Mouse (Mus musculus) R1 (cell line): ENCODE data around the gene Dab1.

Experiments
- DNase-seq: peaks from one replicate; pipeline ENCODE4 v3.0.0-alpha.2; 2018; ENCODE audit warnings: low read depth, low spot score

The Dab1 gene

GRCm38 (mm10) chr4:104509230-104509985 is 890.2 kb downstream of the Dab1 start:
- no peak for DNase-seq

GRCm38 (mm10) chr4:104511855-104512254 is 892.7 kb downstream of the Dab1 start:
- no peak for DNase-seq

DNA sequence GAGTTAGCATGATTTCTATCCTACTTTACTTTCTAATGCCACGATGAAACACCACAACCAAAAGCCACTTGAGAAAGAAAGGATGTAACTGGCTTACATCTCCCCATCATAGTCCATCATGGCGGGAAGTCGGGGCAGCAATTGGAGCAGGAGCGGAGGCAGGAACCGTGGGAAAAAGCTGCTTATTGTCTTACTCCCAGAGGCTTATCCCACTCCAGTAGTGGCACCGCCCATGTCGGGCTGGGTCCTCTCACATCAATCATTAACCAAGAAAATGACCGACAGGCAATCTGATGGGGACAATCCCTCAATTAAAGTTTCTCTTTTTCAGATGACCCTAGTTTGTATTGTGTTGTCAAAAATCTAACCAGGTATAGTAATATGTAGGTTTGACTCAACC is 893.4 kb downstream of the Dab1 start:
- no peak for DNase-seq

GRCm38 (mm10) chr4:104513622-104514021 is 894.5 kb downstream of the Dab1 start:
- DNase-seq, result no peak

DNA sequence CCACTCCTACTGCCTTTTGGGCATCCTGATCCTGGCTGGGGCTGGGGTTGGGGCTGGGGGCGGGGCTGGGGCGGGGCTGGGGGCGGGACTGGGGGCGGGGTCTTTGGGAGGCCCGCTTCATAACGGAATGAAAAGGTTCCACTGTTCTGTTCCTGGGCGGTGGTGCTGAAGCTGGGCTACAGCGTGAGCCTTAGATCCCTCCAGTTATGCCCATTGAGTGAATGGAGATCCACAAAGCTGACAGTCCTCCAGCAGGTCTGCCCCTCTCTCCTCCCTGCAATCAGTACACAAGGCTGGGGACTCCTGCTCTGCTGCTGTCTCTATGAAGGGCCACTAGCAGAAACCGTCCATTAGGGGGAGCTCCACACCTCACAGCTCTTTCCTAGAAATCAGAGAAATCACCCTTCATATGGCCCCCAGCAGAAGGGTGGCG is 895.4 kb downstream of the Dab1 start:
- peak; percentile 92 for DNase-seq

- no peak for DNase-seq
Observed at GRCm38 (mm10) chr4:104515681-104516080, 896.5 kb downstream of the Dab1 start.

DNA sequence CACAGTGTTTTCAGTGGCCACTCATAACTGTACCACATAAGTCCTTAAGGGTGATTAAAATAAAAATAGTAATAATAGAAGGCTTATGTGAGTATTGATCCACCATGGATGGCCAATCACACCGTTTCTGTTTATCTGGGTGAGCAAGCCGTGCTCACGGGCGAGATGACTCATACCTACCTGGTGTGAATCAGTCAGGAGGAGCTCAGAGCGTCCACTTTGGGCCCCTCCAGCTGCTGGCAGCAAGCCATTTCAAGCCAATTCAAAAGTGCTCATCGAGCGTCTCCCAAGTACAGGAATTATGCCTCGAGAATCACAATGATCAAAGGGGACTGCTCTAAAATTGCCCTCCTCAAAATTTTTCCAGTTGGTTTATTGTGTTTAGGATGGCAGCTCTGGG is 903.2 kb downstream of the Dab1 start:
- DNase-seq, result no peak

DNA sequence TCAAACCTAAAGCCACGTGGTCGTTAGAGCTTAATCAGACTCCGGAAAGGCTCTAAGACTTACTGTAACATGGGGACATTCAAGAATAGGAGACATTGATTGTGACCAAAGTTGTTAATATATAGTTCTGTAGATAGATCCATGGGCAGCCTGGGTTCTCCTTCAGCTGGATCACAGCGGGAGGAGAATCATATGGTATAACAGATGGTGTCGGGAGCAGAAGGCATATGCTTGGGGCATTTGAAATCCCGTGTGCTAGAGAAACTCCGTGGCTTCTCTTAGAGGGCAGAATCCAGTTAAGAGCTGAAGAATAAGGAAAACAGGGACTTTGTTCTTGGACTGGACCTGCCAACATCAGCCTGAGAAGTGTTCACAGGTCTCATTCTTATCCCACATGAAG is 904.6 kb downstream of the Dab1 start:
- no peak for DNase-seq

DNA sequence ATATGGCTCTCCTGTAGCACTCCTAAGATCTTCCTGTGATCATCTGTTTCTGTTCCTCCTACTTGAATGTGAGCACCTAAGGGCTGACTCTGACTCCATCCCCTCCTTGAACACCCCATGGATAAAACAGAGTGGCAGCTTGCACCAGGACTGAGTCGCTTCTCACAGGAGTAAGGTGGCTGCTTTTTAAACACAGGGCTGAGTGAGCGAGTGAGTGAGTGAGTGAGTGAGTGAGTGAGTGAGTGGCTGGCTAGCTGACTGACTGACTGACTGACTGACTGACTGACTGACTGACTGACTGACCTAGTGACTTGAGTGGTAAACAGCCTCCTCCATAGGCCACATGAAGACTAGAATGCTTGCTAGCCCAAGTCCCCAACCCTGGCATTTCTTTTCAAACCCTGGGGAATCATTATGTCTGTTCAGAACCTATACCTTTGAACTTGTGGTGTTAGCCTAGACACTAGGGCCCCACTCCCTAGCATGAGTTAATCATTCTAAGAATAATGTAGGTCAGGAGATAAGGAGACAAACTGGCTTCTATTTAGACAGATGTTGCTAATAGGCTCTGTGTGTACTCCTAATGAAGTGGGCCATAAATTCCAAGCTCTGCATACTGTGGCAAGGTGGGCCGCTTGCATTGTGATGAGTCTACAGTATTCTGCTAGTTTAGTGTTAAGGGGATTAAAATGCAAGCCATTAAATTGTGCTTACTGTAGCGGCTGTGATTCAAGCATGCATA is 910.9 kb downstream of the Dab1 start:
- DNase-seq, result no peak

GRCm38 (mm10) chr4:104532846-104533245 is 913.7 kb downstream of the Dab1 start:
- DNase-seq, result no peak

GRCm38 (mm10) chr4:104538420-104538819 is 919.3 kb downstream of the Dab1 start:
- DNase-seq, result no peak

DNA sequence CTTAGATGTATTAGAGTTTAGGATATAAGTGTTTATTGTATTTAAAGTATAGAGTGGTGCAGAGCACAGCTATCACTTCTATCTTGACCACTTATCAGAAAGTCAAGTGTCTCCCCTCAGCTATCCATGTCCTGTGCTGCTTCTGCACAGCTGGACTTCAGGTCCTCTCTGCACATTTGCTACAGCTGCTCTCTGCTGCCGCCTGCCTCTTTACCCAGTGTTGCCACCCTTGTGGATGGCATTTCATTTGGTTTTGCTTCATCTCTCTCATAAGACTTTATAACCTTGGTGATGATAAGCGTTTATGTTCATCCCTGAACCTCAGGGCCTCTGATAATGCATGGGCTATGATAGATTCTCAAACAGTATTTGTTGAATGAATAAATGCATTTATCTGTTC is 919.9 kb downstream of the Dab1 start:
- DNase-seq, result no peak

- no peak for DNase-seq
Observed at GRCm38 (mm10) chr4:104547091-104547490, 927.9 kb downstream of the Dab1 start.

GRCm38 (mm10) chr4:104548287-104548686 is 929.1 kb downstream of the Dab1 start:
- DNase-seq, result no peak

DNA sequence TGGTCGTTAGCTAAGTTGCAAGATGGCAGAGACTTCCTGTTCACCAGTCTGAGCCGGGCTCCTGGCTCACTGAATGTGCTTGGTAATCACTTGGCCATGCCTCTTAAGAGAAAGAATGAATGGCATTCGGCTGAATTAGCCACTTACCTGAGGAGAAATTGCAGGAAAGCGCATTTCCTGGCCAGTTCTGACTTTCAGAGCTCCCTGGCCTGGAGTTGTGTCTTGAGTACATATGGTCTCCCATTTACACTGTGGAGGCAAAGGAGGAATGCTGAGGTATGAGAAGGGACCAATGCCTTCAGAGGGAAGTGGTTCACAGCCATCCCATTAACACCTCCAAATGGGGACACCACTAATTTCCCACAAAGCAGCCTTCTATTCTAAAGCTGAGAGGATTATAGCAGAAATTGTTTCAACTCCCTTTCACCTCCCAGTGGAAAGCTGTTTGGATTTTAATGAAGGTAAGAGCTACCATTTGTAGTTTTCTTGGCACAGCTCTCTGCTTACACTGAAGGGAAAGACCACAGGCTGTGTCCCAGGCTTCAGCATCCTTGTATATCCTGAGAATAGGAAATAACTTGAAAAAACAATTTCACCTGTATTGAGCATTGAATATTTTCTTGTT is 931.5 kb downstream of the Dab1 start:
- DNase-seq, result no peak

DNA sequence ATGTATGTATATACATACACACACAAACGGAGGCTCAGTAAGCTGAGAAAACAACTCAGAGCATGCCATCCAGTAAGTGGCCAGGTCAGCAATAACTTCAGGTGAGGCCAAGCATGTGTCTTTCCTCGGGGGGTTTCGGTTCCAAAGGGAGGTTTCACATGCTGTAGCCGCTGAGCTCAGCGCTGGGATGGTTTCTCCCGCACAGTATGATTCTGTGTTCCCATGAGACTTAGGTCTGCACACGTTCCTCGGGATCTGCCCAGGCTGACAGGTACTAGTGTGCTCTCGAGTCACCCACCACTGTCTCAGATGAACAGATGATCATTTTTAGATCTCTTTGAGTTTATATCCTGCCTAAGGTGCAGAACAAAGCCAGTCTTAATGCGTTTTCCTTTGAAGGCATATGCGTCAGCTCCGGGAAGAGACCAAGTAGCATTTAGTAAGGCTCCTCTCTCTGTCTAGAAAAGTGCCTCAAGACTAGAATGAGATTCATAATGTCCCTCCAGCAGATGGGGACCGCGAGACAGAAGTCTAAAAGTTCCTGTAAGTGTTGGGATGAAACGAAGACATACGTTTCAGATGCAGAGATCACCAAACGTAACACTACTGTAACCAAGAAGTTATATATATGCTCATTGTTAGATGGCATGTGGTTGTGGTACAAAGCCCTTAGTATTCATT is 932.4 kb downstream of the Dab1 start:
- no peak for DNase-seq

GRCm38 (mm10) chr4:104555408-104555807 is 936.2 kb downstream of the Dab1 start:
- DNase-seq, result no peak

DNA sequence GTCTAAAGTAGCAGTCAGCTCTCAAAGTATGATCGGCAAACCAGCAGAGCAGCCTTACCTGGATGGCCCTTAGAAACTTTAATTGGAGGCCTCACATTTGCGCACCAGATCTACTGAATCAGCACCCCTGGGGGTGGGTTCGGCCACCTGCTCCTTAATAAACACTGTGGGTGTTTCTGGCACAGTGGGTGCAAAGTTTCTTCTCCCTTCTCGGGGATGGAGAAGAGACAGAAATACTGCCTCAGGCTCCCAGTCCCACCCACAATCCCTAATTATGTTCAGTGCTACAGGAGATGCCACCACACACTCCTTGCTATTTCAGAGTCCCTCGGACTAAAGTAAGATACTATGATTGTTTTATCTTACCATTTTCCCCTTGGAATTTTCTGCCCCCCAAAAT is 944.4 kb downstream of the Dab1 start:
- DNase-seq, result no peak

DNA sequence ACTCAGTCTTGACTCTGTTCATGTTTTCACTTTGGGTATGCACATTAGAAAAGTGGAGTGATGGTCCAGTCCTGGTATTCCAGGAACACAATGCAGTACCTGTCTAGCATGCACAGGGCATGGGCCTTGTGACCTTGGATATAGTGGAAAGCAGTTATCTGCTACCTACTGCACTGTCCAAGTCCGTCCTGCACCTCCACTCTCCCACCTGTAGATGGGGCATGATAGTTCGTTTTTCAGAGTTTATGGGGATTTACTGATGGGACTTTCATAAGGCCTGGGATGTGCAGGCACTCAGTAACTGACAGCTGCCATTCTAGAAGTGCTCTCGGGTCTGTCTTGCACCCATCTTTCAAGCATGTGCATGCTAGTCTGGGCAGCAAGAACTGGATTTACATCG is 951.4 kb downstream of the Dab1 start:
- peak; percentile 20 for DNase-seq

GRCm38 (mm10) chr4:104572440-104572839 is 953.3 kb downstream of the Dab1 start:
- DNase-seq, result no peak

DNA sequence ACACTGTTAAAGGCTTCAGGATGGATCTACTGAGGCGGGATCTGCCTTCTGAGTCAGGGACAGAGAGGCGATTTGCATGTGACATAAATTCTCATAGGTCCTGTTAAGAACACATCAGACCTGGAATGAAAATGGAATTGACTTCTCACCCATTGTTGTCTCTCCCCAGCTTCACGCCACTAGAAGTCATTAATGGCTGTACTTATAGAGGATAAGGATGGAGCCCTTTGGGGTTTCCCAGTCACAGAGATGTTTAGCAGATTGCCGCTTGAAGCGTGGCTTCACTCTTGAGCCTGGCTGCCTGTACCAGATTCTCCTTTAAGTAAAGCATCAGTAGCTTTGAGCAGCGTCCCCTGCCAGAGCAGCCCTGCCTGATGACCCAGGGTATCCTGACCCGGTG is 954.3 kb downstream of the Dab1 start:
- no peak for DNase-seq

GRCm38 (mm10) chr4:104578370-104578769 is 959.2 kb downstream of the Dab1 start:
- DNase-seq, result no peak
